Mouse (Mus musculus): ENCODE results near the gene Dna2. TPM values are rescaled to one million over a fixed set of nuclear protein-coding genes. Genes with fewer than 3 reads are reported as not detected.

Dna2 gene
- polyA plus RNA-seq, 1 experiment from 2014 or later = 18.7 TPM

DNA sequence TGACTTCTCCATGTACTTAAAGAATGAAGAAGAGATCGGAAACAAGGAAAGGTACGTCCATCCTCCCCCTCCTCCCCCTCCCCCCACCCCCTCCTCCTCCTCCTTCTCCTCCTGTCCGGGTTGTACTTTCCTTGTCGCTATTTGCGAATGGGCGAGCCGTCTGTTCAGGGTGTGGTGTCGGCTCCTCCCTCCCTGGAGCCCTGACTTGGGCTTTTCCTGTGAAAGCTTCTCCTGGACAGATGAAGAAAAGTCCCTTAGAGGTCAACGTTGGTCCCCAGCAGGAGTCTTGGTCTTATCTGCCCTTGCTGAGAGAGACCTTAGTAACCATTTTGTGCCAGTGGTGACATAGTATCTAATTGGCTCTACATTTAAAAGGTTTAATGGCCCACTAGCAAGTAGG lies 47.2 kb downstream of the Dna2 start:
- no peaks in the 10 kb centered on the region for H3K27me3 ChIP-seq (ENCODE audit: control insufficient read depth, insufficient read depth, low read length)
- no peak overlapping the region for H3K4me2 ChIP-seq (replicated peaks; ENCODE audit: low read depth, low read length)
- 90% methylated on average over 3 of the region's 9 CpGs for WGBS
- H3K4me1 ChIP-seq (replicated peaks; ENCODE audit: control insufficient read depth, insufficient read depth, low read length) = no peaks in the 10 kb centered on the region
- ATAC-seq (ENCODE audit: low FRiP score) (no peak), DNase-seq (ENCODE audit: low spot score) (no peak)
- H3K4me3 ChIP-seq (ENCODE audit: low read depth, low read length) = no peak overlapping the region
- peaks cover 18% of the 10 kb centered on the region; the same call in 1 of the 2 replicates for H3K36me3 ChIP-seq (ENCODE audit: control insufficient read depth, insufficient read depth, low read length)
- no peaks in the 10 kb centered on the region for H3K9me3 ChIP-seq (ENCODE audit: control insufficient read depth, low read length)
- H3K27ac ChIP-seq (ENCODE audit: low read depth, low read length) = no peak overlapping the region
- H3K9ac ChIP-seq (ENCODE audit: low read depth, low read length) = no peak overlapping the region

DNA sequence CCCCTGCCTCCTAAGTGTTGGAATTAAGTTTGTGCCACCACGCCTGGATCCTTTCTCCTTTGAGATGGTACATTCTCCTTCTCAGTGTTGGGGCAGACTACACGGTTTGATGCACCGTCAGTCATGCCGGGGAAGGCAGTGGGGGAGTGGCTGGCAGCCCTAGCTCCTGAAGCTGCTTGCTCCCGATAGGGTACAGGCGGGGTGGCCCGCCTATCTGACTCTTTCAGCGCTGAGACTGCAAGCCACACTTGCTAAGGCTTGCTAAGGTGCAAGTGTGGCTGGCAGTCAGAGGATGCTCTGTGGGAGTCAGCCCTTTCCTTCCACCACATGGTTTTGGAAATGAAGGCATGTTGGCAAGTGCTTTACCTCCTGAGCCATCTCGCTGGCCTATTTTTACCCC lies 53.8 kb downstream of the Dna2 start:
- Histone ChIP-seq H3K4me2 (replicated peaks; ENCODE audit: low read depth, low read length) (no peak overlapping the region), H3K4me1 (replicated peaks; ENCODE audit: control insufficient read depth, insufficient read depth, low read length) (no peaks in the 10 kb centered on the region), H3K4me3 (ENCODE audit: low read depth, low read length) (no peak overlapping the region), H3K9me3 (ENCODE audit: control insufficient read depth, low read length) (no peaks in the 10 kb centered on the region), H3K36me3 (ENCODE audit: control insufficient read depth, insufficient read depth, low read length) (peaks cover 24% of the 10 kb centered on the region), H3K27ac (ENCODE audit: low read depth, low read length) (no peak overlapping the region), H3K27me3 (ENCODE audit: control insufficient read depth, insufficient read depth, low read length) (no peaks in the 10 kb centered on the region), H3K9ac (ENCODE audit: low read depth, low read length) (no peak overlapping the region)
- WGBS = 77% methylated on average over 9 of the region's 9 CpGs
- no peak for DNase-seq (ENCODE audit: low spot score)
- no peak for ATAC-seq (ENCODE audit: low FRiP score)

DNA sequence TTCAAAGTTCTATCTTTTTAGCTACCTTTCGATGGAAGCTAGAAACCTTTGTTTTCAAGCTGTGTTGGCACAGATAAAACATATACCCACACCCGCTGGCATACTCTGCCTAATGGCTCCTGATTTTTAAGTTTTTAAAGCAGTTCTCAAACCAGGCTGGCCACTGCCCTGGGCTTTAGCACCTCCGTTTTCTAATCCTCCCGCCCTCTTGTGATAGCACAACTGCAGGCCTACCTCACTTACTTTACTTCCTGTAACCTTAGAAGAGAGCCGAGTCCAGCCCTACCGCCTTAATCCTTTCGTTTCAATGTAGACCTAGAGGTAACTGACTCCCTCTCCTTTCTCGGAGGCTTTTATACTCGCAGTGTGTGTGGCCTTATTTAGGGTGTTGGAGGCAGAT lies 56.4 kb downstream of the Dna2 start:
- Histone ChIP-seq H3K4me3 (ENCODE audit: low read depth, low read length) (no peak overlapping the region), H3K36me3 (ENCODE audit: control insufficient read depth, insufficient read depth, low read length) (peaks cover 13% of the 10 kb centered on the region), H3K27ac (ENCODE audit: low read depth, low read length) (no peak overlapping the region), H3K9ac (ENCODE audit: low read depth, low read length) (no peak overlapping the region), H3K9me3 (ENCODE audit: control insufficient read depth, low read length) (no peaks in the 10 kb centered on the region), H3K27me3 (ENCODE audit: control insufficient read depth, insufficient read depth, low read length) (no peaks in the 10 kb centered on the region), H3K4me2 (replicated peaks; ENCODE audit: low read depth, low read length) (no peak overlapping the region), H3K4me1 (replicated peaks; ENCODE audit: control insufficient read depth, insufficient read depth, low read length) (no peaks in the 10 kb centered on the region)
- ATAC-seq (ENCODE audit: low FRiP score) (no peak), DNase-seq (ENCODE audit: low spot score) (no peak)
- WGBS = 82% methylated on average over 9 of the region's 9 CpGs

DNA sequence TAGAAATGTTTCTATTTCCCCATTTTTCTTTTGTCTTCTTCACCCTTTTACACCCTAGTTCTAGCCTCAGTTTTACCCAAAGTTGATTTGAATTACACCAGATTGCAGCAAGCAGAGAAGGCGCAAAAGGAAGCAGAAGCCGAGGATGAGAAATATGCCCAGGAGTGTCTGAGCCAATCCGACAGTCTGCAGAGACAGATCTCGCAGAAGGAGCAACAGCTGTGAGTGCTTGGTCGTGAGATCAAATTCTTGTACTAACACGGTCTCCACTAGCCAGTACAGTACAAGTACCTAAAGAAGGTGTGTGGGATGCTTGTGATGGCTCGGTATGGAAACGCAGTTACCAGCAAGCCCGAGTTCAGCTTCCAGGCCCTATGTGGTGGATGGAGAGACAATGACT lies 57.7 kb downstream of the Dna2 start:
- H3K9ac ChIP-seq (ENCODE audit: low read depth, low read length) = no peak overlapping the region
- WGBS = 94% methylated on average over 9 of the region's 9 CpGs
- peaks cover 12% of the 10 kb centered on the region for H3K36me3 ChIP-seq (ENCODE audit: control insufficient read depth, insufficient read depth, low read length)
- H3K27me3 ChIP-seq (ENCODE audit: control insufficient read depth, insufficient read depth, low read length) = no peaks in the 10 kb centered on the region
- no peak overlapping the region for H3K27ac ChIP-seq (ENCODE audit: low read depth, low read length)
- no peaks in the 10 kb centered on the region for H3K4me1 ChIP-seq (replicated peaks; ENCODE audit: control insufficient read depth, insufficient read depth, low read length)
- H3K4me3 ChIP-seq (ENCODE audit: low read depth, low read length) = no peak overlapping the region
- H3K4me2 ChIP-seq (replicated peaks; ENCODE audit: low read depth, low read length) = no peak overlapping the region
- no peak for ATAC-seq (ENCODE audit: low FRiP score)
- H3K9me3 ChIP-seq (ENCODE audit: control insufficient read depth, low read length) = no peaks in the 10 kb centered on the region
- no peak for DNase-seq (ENCODE audit: low spot score)

GRCm38 (mm10) chr10:63008193-63008592 lies 61.4 kb downstream of the Dna2 start:
- Histone ChIP-seq H3K9ac (ENCODE audit: low read depth, low read length) (no peak overlapping the region), H3K27ac (ENCODE audit: low read depth, low read length) (no peak overlapping the region), H3K36me3 (ENCODE audit: control insufficient read depth, insufficient read depth, low read length) (peaks cover 14% of the 10 kb centered on the region; the same call in 1 of the 2 replicates), H3K4me1 (replicated peaks; ENCODE audit: control insufficient read depth, insufficient read depth, low read length) (no peaks in the 10 kb centered on the region), H3K4me2 (replicated peaks; ENCODE audit: low read depth, low read length) (no peak overlapping the region), H3K27me3 (ENCODE audit: control insufficient read depth, insufficient read depth, low read length) (no peaks in the 10 kb centered on the region), H3K9me3 (ENCODE audit: control insufficient read depth, low read length) (no peaks in the 10 kb centered on the region), H3K4me3 (ENCODE audit: low read depth, low read length) (no peak overlapping the region)
- DNase-seq (ENCODE audit: low spot score) (no peak), ATAC-seq (ENCODE audit: low FRiP score) (no peak)
- WGBS = 76% methylated on average over 3 of the region's 3 CpGs

GRCm38 (mm10) chr10:63010268-63010667 lies 63.4 kb downstream of the Dna2 start:
- ATAC-seq (ENCODE audit: low FRiP score) (no peak), DNase-seq (ENCODE audit: low spot score) (no peak)
- Histone ChIP-seq H3K27me3 (ENCODE audit: control insufficient read depth, insufficient read depth, low read length) (no peaks in the 10 kb centered on the region), H3K27ac (ENCODE audit: low read depth, low read length) (no peak overlapping the region), H3K36me3 (ENCODE audit: control insufficient read depth, insufficient read depth, low read length) (peaks cover 8% of the 10 kb centered on the region; the same call in 1 of the 2 replicates), H3K4me1 (replicated peaks; ENCODE audit: control insufficient read depth, insufficient read depth, low read length) (no peaks in the 10 kb centered on the region), H3K9me3 (ENCODE audit: control insufficient read depth, low read length) (no peaks in the 10 kb centered on the region), H3K4me3 (ENCODE audit: low read depth, low read length) (no peak overlapping the region), H3K4me2 (replicated peaks; ENCODE audit: low read depth, low read length) (no peak overlapping the region), H3K9ac (ENCODE audit: low read depth, low read length) (no peak overlapping the region)
- WGBS = 91% methylated on average over 4 of the region's 4 CpGs

DNA sequence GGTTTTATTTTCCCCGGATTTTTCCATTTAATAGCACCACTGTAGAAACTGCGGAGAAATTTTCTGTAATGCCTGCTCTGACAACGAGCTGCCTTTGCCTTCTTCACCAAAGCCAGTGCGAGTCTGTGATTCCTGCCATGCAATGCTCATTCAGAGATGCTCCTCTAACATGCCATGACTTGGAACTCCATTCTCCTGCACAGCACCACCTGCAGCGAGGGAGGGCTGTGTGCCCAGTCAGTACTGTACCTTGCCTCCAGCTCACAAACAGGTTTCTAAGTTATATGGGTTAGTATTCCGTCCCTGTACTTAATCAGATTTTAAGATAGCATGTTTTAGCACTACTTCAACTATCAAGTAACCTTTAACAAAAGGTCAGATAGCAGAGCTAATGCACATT lies 64.7 kb downstream of the Dna2 start:
- peaks cover 13% of the 10 kb centered on the region for H3K36me3 ChIP-seq (ENCODE audit: control insufficient read depth, insufficient read depth, low read length)
- no peak for DNase-seq (ENCODE audit: low spot score)
- ATAC-seq (ENCODE audit: low FRiP score) = no peak

DNA sequence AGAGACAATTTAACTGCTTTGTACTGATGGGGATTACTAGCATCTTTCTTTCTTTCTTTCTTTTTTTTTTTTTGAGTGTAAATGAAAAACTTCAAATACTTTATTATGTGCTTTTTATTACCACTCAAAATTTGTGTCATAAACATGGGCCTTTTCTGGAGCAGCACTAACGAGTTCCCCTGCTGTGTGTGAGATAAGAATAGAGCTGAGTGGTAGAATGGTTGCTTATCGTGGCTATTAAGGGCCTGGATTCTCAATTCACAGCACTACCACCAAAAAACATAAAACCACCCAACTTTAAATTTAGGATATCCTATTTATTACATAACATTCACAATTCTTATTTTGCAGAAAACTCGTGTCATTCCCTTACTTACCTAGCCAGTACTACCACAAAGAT lies 66.7 kb downstream of the Dna2 start:
- H3K27ac ChIP-seq (ENCODE audit: low read depth, low read length) = no peak overlapping the region
- no peak for DNase-seq (ENCODE audit: low spot score)
- WGBS = 79% methylated on average over 3 of the region's 3 CpGs

More for the DNA sequence above, 64.7 kb downstream of the Dna2 start:
- no peak overlapping the region for H3K9ac ChIP-seq (ENCODE audit: low read depth, low read length)
- H3K4me2 ChIP-seq (replicated peaks; ENCODE audit: low read depth, low read length) = no peak overlapping the region
- no peak overlapping the region for H3K4me3 ChIP-seq (ENCODE audit: low read depth, low read length)
- 92% methylated on average over 6 of the region's 6 CpGs for WGBS
- H3K27ac ChIP-seq (ENCODE audit: low read depth, low read length) = no peak overlapping the region
- H3K27me3 ChIP-seq (ENCODE audit: control insufficient read depth, insufficient read depth, low read length) = no peaks in the 10 kb centered on the region
- no peaks in the 10 kb centered on the region for H3K4me1 ChIP-seq (replicated peaks; ENCODE audit: control insufficient read depth, insufficient read depth, low read length)
- no peaks in the 10 kb centered on the region for H3K9me3 ChIP-seq (ENCODE audit: control insufficient read depth, low read length)

DNA sequence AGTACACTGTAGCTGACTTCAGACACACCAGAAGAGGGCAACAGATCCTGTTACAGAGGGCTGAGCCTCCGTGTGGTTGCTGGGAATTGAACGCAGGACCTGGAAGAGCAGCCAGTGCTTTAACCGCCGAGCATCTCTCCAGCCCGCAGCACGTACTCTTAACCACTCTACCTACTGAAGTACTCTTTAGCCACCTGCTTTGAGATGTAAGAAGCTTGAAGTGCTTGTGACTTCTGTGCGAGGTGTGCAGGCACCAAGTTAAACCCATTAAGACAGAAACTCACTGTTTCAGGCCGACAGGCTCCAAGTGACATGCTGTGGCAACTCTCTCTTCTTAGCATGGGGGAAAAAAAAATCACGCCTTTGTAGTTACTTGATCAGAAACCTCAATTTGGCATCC lies 67.3 kb downstream of the Dna2 start:
- DNase-seq (ENCODE audit: low spot score) = no peak
- H3K36me3 ChIP-seq (ENCODE audit: control insufficient read depth, insufficient read depth, low read length) = peaks cover 16% of the 10 kb centered on the region

More for the DNA sequence above, 66.7 kb downstream of the Dna2 start:
- H3K4me3 ChIP-seq (ENCODE audit: low read depth, low read length) = no peak overlapping the region
- no peak overlapping the region for H3K9ac ChIP-seq (ENCODE audit: low read depth, low read length)
- H3K4me2 ChIP-seq (replicated peaks; ENCODE audit: low read depth, low read length) = no peak overlapping the region
- no peaks in the 10 kb centered on the region for H3K4me1 ChIP-seq (replicated peaks; ENCODE audit: control insufficient read depth, insufficient read depth, low read length)
- H3K36me3 ChIP-seq (ENCODE audit: control insufficient read depth, insufficient read depth, low read length) = peaks cover 13% of the 10 kb centered on the region
- no peaks in the 10 kb centered on the region for H3K9me3 ChIP-seq (ENCODE audit: control insufficient read depth, low read length)
- no peaks in the 10 kb centered on the region for H3K27me3 ChIP-seq (ENCODE audit: control insufficient read depth, insufficient read depth, low read length)
- ATAC-seq (ENCODE audit: low FRiP score) = no peak

More for the DNA sequence above, 67.3 kb downstream of the Dna2 start:
- 90% methylated on average over 9 of the region's 9 CpGs for WGBS
- no peaks in the 10 kb centered on the region for H3K9me3 ChIP-seq (ENCODE audit: control insufficient read depth, low read length)
- ATAC-seq (ENCODE audit: low FRiP score) = no peak
- no peak overlapping the region for H3K4me2 ChIP-seq (replicated peaks; ENCODE audit: low read depth, low read length)
- no peak overlapping the region for H3K4me3 ChIP-seq (ENCODE audit: low read depth, low read length)
- H3K4me1 ChIP-seq (replicated peaks; ENCODE audit: control insufficient read depth, insufficient read depth, low read length) = no peaks in the 10 kb centered on the region
- H3K27ac ChIP-seq (ENCODE audit: low read depth, low read length) = no peak overlapping the region
- H3K27me3 ChIP-seq (ENCODE audit: control insufficient read depth, insufficient read depth, low read length) = no peaks in the 10 kb centered on the region
- no peak overlapping the region for H3K9ac ChIP-seq (ENCODE audit: low read depth, low read length)
